Mouse (Mus musculus): ENCODE results near the gene Kat6b.
A peak's percentile ranks its signal among the peaks of the same experiment; 100 is the strongest.

The Kat6b gene

DNA sequence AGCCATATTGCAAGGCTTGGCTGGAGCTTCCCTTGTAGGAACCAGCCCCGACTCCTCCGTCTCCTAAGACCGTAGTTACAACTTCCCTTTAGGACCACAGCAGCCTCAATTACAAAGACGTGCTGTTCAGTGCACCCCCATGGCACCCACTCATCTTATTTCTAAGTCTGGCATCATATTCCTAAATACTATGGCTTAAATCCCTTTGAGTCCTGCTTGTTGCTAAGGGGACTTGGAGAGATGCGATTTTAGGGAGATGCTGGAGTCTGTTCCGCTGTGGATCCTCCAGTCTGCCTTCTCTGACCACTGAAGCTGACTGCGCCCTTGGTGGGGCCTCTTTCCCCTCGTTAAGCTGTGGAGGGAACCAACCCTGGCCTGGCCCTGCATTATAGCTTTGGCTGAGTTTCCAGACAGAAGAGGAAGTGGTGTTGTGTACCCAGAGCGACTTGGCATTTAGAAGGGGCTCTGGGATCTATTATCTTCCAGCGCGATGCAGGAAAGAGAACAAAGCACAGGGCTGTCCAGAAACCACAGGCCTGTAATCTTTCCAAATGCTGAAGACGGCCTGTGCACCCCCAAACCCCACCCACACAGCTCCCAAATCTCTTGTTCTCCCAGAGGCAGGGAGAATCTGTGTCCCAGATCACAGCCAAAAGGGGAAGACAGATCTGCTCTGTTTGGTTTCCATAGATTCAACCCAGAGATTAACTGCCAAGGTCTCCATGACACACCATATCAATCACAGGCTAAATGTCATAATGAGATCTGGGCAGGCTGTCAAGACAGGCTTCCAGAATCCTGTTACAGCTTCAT is 225.7 kb downstream of the Kat6b start:
- DNase-seq (ENCODE audit: low spot score in 2 of 2), result peak; percentile 49 to 63

DNA sequence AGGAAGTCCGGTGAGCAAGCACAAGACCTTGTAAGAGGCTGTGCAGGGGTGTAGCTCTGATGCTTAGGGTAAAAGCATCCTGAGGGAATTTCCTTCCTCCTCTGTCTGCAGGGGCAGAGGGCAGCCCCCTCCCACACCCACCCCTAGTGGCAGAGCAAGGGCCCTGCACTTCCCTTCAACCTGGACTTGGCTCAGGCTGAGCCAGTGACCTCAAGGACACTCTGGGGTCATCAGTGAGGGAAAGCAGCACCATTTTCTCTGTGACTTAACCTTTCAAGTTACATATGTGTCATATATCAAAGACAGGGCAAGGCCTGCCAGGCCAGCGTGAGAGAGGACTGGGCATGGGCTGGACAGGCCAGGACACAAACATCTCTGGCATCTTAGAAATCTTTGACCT is 228.3 kb downstream of the Kat6b start:
- no peak for DNase-seq (ENCODE audit: low spot score in 2 of 2)

DNA sequence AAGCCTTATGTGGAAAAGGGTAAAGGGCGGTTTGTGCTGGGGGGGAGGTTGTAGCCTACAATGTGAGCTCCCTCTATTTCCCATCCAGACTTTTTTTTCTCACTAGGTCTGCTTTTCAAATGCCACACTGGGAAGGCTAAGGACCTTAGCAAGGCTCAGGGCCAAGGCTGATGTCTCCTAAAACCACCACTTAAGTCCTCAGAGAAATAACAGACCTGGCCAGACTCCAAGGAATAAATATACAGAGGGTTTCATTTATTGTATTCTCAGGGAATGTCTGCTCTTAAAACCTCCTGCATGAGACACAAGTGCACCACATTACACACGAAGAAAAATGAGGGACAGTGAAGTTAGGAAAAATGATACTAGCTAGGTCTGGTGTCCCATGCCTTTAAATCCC is 230.0 kb downstream of the Kat6b start:
- DNase-seq (ENCODE audit: low spot score in 2 of 2), result no peak

DNA sequence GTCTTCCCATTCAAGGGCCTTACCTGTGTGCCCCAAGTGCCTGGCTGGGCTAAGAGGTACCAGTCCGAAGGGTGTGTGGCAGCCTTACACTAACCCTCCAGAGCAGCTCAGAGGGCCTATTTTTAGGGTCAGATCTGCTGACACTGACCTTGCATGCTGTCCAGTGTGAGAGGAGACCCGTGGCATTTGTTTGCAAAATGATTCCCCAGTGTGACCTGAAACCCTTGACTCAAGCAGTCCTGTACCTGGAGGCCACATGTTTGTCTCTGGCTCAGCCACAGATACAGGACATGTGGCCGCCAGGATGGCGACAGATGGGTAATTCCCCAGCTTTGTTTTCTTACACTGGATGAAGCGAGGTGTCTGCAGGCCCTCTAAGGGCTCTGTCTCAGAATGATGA is 233.3 kb downstream of the Kat6b start, which contains the start of gene Dupd1:
Gene Dupd1, minus strand, starts transcription at position 91 of the 400 bp plus-strand sequence.
- DNase-seq (ENCODE audit: low spot score in 2 of 2), result no peak

DNA sequence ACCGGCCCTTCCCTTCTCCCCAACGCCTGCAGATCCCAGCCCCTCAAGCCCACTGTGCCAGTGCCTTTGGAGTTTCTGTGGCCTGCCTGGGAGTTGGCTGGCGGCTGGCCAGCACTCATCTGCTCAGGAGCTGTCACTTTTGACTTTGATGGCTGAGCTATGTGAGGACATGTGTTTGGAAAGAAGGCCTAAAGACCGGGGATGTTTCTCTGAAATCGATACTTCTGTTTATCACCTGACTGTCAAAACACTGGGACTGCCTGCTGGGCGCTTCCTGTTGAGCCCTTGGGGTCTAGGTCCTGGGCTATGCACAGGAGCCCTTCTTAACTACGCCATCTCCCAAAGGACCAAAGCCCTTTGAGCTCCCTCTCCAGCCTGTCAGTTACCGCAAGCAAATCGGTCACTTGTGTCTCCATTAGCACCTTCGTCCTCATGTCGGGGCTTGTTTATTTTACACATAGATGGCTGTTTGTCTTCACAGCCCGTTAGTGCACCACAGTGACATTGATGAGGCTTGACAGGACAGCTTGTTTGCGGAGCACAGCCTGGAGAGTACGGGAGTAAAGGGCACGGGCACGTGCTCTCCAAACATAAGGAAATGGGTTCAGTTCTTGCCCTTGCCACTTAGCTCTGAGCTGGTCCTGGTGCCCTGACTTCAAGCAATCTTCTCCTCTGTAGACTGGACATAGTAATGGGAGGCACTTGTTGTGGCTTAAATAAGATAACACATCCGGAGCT is 238.6 kb downstream of the Kat6b start:
- DNase-seq (ENCODE audit: low spot score in 2 of 2), result no peak

DNA sequence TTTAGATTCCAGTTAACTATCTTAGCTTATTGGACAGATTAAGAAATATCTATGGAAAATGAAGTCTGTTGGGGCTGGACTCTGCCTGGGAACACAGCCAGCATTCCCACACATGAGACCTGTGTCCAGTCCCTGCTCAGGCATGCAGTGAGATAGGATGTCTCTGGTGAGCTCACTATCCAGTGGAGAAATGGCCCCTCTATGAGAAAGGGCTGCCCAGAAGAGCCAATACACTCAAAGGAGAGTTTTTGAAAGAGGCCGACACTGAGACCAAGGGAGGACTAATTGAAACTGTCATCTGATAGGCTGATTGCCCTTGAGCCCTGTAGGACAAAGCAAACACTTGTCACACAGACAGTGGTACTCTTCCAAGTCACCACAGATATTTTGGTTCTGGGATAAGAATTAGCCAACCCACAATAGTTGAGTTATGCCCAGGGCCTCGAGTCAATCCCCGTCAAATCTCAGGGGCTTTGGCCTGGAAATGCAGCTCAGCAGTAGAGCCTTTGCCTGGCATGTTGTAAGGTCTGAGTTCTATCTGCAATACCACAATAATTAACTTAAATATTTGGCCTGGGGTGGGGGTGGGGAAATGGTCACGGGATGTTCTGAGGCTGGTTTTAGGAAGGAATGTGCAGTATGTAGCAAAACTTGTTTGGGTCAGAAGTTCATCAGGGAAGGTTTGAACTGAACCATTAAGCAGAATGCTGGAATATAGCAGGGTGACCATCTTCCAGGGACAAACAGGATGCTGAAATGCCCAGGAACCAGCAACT is 239.4 kb downstream of the Kat6b start:
- no peak for DNase-seq (ENCODE audit: low spot score in 2 of 2)

Data from heart, adult 9 months (tissue).